Mouse (Mus musculus) urinary bladder, adult 2 months (tissue): ENCODE results near the gene Cntn5. TPM values are rescaled to one million over a fixed set of nuclear protein-coding genes. Genes with fewer than 3 reads are reported as not detected.

Experiments used
- DNase-seq: peaks from one replicate; pipeline ENCODE4 v3.0.0; 2022; ENCODE audit warnings: low spot score
- polyA plus RNA-seq: library from polyadenylated mRNA; depleted of rRNA; stranded (reverse); fragments of >200 nt; gene quantifications from 2 replicates; pipeline ENCODE4 v1.2.3, GENCODE M21; 2012

Cntn5 gene
- polyA plus RNA-seq, 1 experiment, result 0.01 TPM

- no peak for DNase-seq
These were observed 674.9 kb downstream of the Cntn5 start for GRCm38 (mm10) chr9:10229716-10230115.

- no peak for DNase-seq
These were observed 678.6 kb downstream of the Cntn5 start for GRCm38 (mm10) chr9:10226013-10226412.

- DNase-seq, result no peak
These were observed 718.5 kb downstream of the Cntn5 start for GRCm38 (mm10) chr9:10186063-10186462.

- DNase-seq, result no peak
These were observed 734.0 kb downstream of the Cntn5 start for GRCm38 (mm10) chr9:10170526-10170925.

- no peak for DNase-seq
These were observed 783.1 kb downstream of the Cntn5 start for GRCm38 (mm10) chr9:10121350-10122057.

GRCm38 (mm10) chr9:10116581-10116980 lies 788.0 kb downstream of the Cntn5 start:
- DNase-seq, result no peak

- DNase-seq, result no peak
These were observed 795.4 kb downstream of the Cntn5 start for GRCm38 (mm10) chr9:10109156-10109555.

GRCm38 (mm10) chr9:10107861-10108260 lies 796.7 kb downstream of the Cntn5 start:
- DNase-seq, result no peak

- DNase-seq, result no peak
These were observed 802.6 kb downstream of the Cntn5 start for GRCm38 (mm10) chr9:10101812-10102440.

- no peak for DNase-seq
These were observed 828.3 kb downstream of the Cntn5 start for GRCm38 (mm10) chr9:10076282-10076681.

GRCm38 (mm10) chr9:10073401-10073800 lies 831.2 kb downstream of the Cntn5 start:
- no peak for DNase-seq

- no peak for DNase-seq
These were observed 831.7 kb downstream of the Cntn5 start for GRCm38 (mm10) chr9:10072860-10073259.

GRCm38 (mm10) chr9:10071271-10071670 lies 833.3 kb downstream of the Cntn5 start:
- DNase-seq, result no peak

GRCm38 (mm10) chr9:10044969-10045789 lies 859.4 kb downstream of the Cntn5 start:
- no peak for DNase-seq

- no peak for DNase-seq
These were observed 861.6 kb downstream of the Cntn5 start for GRCm38 (mm10) chr9:10043001-10043400.

- no peak for DNase-seq
These were observed 889.4 kb downstream of the Cntn5 start for GRCm38 (mm10) chr9:10015129-10015528.

GRCm38 (mm10) chr9:9984028-9984427 lies 920.5 kb downstream of the Cntn5 start:
- DNase-seq, result no peak

GRCm38 (mm10) chr9:9983220-9983619 lies 921.4 kb downstream of the Cntn5 start:
- DNase-seq, result no peak

- no peak for DNase-seq
These were observed 939.2 kb downstream of the Cntn5 start for GRCm38 (mm10) chr9:9965370-9965769.

GRCm38 (mm10) chr9:9960610-9961172 lies 943.9 kb downstream of the Cntn5 start:
- no peak for DNase-seq

- DNase-seq, result no peak
These were observed 955.2 kb downstream of the Cntn5 start for GRCm38 (mm10) chr9:9949346-9949745.

- DNase-seq, result no peak
These were observed 959.7 kb downstream of the Cntn5 start for GRCm38 (mm10) chr9:9944872-9945271.
